Mouse (Mus musculus): ENCODE data around the gene Pbld2.

DNA sequence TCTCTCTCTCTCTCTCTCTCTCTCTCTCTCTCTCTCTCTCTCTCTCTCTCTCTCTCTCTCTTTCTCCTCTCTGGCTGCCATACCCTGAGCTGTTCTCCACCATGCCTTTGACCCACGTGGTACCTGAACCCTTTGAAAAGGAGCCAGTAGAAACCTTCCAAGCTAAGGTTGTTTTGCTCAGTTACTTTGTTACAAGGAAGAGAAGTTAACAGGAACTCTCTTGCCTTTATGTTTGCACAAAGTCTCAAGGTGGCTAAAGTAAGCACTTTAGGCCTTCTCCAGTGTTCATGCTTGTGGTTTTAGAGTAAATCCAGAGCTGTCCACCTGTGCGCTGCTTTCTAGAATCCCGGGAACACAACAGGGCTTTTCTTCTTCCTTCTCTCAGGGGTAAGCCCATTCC, 8.2 kb downstream of the Pbld2 start:
- TF ChIP-seq ZNF384 (IDR thresholded peaks at IDR 0.05; ENCODE audit: low read depth, low read length) (no peak), CTCF (IDR thresholded peaks at IDR 0.05 in 2 of 3, conservative IDR thresholded peaks at IDR 0.05 in 1 of 3; ENCODE audit: control insufficient read depth in 1 of 3, insufficient read depth in 1 of 3, low read depth in 2 of 3, low read length in 3 of 3, poor library complexity in 1 of 3, severe bottlenecking in 1 of 3) (no peak), EP300 (IDR thresholded peaks at IDR 0.05; ENCODE audit: low read depth in 1 of 2, low read length in 2 of 2) (no peak), POLR2A (IDR thresholded peaks at IDR 0.05; ENCODE audit: control insufficient read depth in 1 of 2, insufficient read depth in 1 of 2, low read depth in 1 of 2, low read length in 2 of 2, poor library complexity in 1 of 2) (no peak), MAFK (IDR thresholded peaks at IDR 0.05; ENCODE audit: borderline replicate concordance, low read depth, low read length) (no peak), NELFE (IDR thresholded peaks at IDR 0.05; ENCODE audit: low read depth, low read length) (no peak), ZKSCAN1 (IDR thresholded peaks at IDR 0.05; ENCODE audit: low read depth, low read length) (no peak)

Measured in MEL (cell line).